8 mouse cellular contexts compared by ENCODE assay signal in genomic region chr15:102150301-102151135, GRCm38 (mm10). TPM values are rescaled to one million over a fixed set of nuclear protein-coding genes. Genes with fewer than 3 reads are reported as not detected.
DNase-seq lines count a peak whose midpoint lies in the region; ATAC-seq and TF ChIP-seq lines count a peak whose summit lies in the region.

Gene Soat2 (plus strand): TSS chr15:102150526.

- TF ChIP-seq POLR2A in myocyte (IDR thresholded peaks at IDR 0.05; ENCODE audit: insufficient read length, low read depth): no peak

- H3K4me3 ChIP-seq in heart, embryonic 15.5 days: no peak within 1 kb of the TSS
- H3K4me3 ChIP-seq in limb, embryonic 10.5 days: 0 out of 2 replicates have a peak within 1 kb of the TSS, but pooled peaks have one; percentile 0
- no peak within 1 kb of the TSS for H3K4me3 ChIP-seq in myocyte

- ATAC-seq in heart, embryonic 15.5 days (replicated peaks; ENCODE audit: insufficient number of reproducible peaks, insufficient read depth, low FRiP score, low read depth): no peak; the same call in 1 of the 2 replicates

- no peak within 1 kb of the TSS for H3K27ac ChIP-seq in heart, embryonic 15.5 days
- H3K27ac ChIP-seq in limb, embryonic 10.5 days: peak within 1 kb of the TSS; percentile 63

- no peaks in the 10 kb centered on the region for H3K9me3 ChIP-seq in heart, embryonic 15.5 days (replicated peaks)
- H3K9me3 ChIP-seq in limb, embryonic 10.5 days (replicated peaks): no peaks in the 10 kb centered on the region

- H3K27me3 ChIP-seq in heart, embryonic 15.5 days: peaks cover 6% of the 10 kb centered on the region
- peaks cover 13% of the 10 kb centered on the region for H3K27me3 ChIP-seq in limb, embryonic 10.5 days (ENCODE audit: low read depth, poor library complexity, severe bottlenecking)
- H3K27me3 ChIP-seq in myocyte (ENCODE audit: control insufficient read depth, insufficient read depth, insufficient read length): no peaks in the 10 kb centered on the region

- H3K36me3 ChIP-seq in heart, embryonic 15.5 days: no peaks in the 10 kb centered on the region
- H3K36me3 ChIP-seq in limb, embryonic 10.5 days: no peaks in the 10 kb centered on the region
- peaks cover 8% of the 10 kb centered on the region for H3K36me3 ChIP-seq in myocyte (ENCODE audit: control insufficient read depth, insufficient read depth)

- H3K9ac ChIP-seq in heart, embryonic 15.5 days: no peak within 1 kb of the TSS

- H3K4me2 ChIP-seq in heart, embryonic 15.5 days: peak within 1 kb of the TSS; percentile 40
- H3K4me2 ChIP-seq in myocyte (ENCODE audit: low read depth): peak within 1 kb of the TSS; percentile 33

- WGBS in heart, embryonic 15.5 days: 31% methylated on average over 20 of the region's 20 CpGs
- 47% methylated on average over 20 of the region's 20 CpGs for WGBS in limb, embryonic 10.5 days

- DNase-seq in adrenal gland, postnatal 14 days: peak; percentile 47
- DNase-seq in adrenal gland, adult 8-10 months: no peak
- DNase-seq in R1 (ENCODE audit: low read depth, low spot score): peak; percentile 49
- DNase-seq in limb, embryonic 10.5 days (ENCODE audit: low spot score): no peak
- no peak for DNase-seq in retina, embryonic 14.5 days (ENCODE audit: low spot score)
- DNase-seq in layer of hippocampus, adult 8-10 months (ENCODE audit: low spot score in 2 of 2): no peak

- H3K79me2 ChIP-seq in myocyte (ENCODE audit: control insufficient read depth, insufficient read depth): peaks cover 5% of the 10 kb centered on the region

- peaks cover 14% of the 10 kb centered on the region for H3K4me1 ChIP-seq in heart, embryonic 15.5 days (replicated peaks)
- peaks cover 24% of the 10 kb centered on the region for H3K4me1 ChIP-seq in limb, embryonic 10.5 days

- H3ac ChIP-seq in myocyte (ENCODE audit: control insufficient read depth, insufficient read length): no peak within 1 kb of the TSS

TF ChIP-seq in myocyte, 11 proteins besides CTCF, POLR2A, EP300 and RAD21:
- TF ChIP-seq POLR2AphosphoS2 (IDR thresholded peaks at IDR 0.05; ENCODE audit: insufficient read length, low read depth) (peak; percentile 45), USF1 (IDR thresholded peaks at IDR 0.05; ENCODE audit: low read depth) (no peak), CEBPB (IDR thresholded peaks at IDR 0.05; ENCODE audit: insufficient read depth, poor library complexity, severe bottlenecking) (peak; percentile 97)
TF ChIP-seq in myocyte: peak in this region for 2.

RNA-seq across cellular contexts. Expression of gene Soat2, which starts in this region (rescaled TPM):
- 0.26 and 4.7 TPM in 2 replicates for total RNA-seq in adrenal gland, postnatal 14 days (2021)
- under 1 TPM; 0.15 to 0.43 (median 0.26) TPM for total RNA-seq in adrenal gland, adult 8-10 months (2022)
- 0.23 and 0.63 TPM in 2 replicates for polyA plus RNA-seq in heart, embryonic 15.5 days (2015; fragmentation: Nextera tagmentation; extraction: Ambion mirVana)
- polyA plus RNA-seq in limb, embryonic 10.5 days (2016; fragmentation: Nextera tagmentation; extraction: Ambion mirVana): 0.06 and 0.24 TPM in 2 replicates
- polyA plus RNA-seq in myocyte (2012; fragmentation: generic; extraction: Trizol): 0.43 TPM
- under 1 TPM in 2 of 4 experiments, not detected in 2; 0.20 to 0.39 TPM for total RNA-seq in layer of hippocampus, adult 8-10 months (2022)

Comparison
In these comparisons a context has a peak if more than half of its experiments do, and no peak if none do; other contexts are left out.
1. DNase-seq: peak in adrenal gland, postnatal 14 days (single experiment) and R1 (single experiment); none in adrenal gland, adult 8-10 months (single experiment), limb, embryonic 10.5 days (single experiment), retina, embryonic 14.5 days (single experiment) and layer of hippocampus, adult 8-10 months (0 of 2).